Comparison of ENCODE assay signal across 17 mouse cellular contexts in genomic region chr3:60546196-60546595, GRCm38 (mm10).
DNase-seq lines count a peak whose midpoint lies in the region; ATAC-seq and TF ChIP-seq lines count a peak whose summit lies in the region.
"Had no signal": no experiment of that assay in that cellular context is flagged by ENCODE, and none has a peak within 500 bp of the region (broad histone marks: within the 10 kb centered on the region; RNA-seq: fewer than 3 reads in every experiment).

No protein-coding gene starts in this region.

- 0 out of 2 replicates have a peak overlapping the region, but pooled peaks have one; percentile 20 for H3K4me2 ChIP-seq in heart, embryonic 15.5 days
- H3K4me2 ChIP-seq in liver, embryonic 16.5 days (ENCODE audit: low read depth, low read length), result peak overlapping the region; percentile 49
- H3K4me2 ChIP-seq: forebrain, embryonic 13.5 days; limb, embryonic 15.5 days had no signal

- no peak for TF ChIP-seq RAD21 in MEL (IDR thresholded peaks at IDR 0.05; ENCODE audit: low read depth, low read length)

- no peaks in the 10 kb centered on the region for H3K9me3 ChIP-seq in heart, embryonic 15.5 days (replicated peaks)
- no peaks in the 10 kb centered on the region for H3K9me3 ChIP-seq in MEL (replicated peaks; ENCODE audit: insufficient read depth, low read length)
- no peaks in the 10 kb centered on the region for H3K9me3 ChIP-seq in liver, embryonic 16.5 days (replicated peaks; ENCODE audit: control insufficient read depth, low read length)
- H3K9me3 ChIP-seq: embryonic facial prominence, embryonic 10.5 days; forebrain, embryonic 13.5 days; limb, embryonic 15.5 days; midbrain, embryonic 10.5 days had no signal

- 25% methylated on average over 9 of the region's 9 CpGs for WGBS in heart, embryonic 15.5 days
- WGBS in liver, embryonic 16.5 days (ENCODE audit: insufficient replicate concordance), result 15% methylated on average over 9 of the region's 9 CpGs

- H3K27ac ChIP-seq in heart, embryonic 15.5 days, result peak overlapping the region; percentile 26; the same call in 1 of the 2 replicates
- H3K27ac ChIP-seq in MEL (ENCODE audit: control insufficient read depth, low read depth, low read length), result no peak overlapping the region
- H3K27ac ChIP-seq in liver, embryonic 16.5 days (ENCODE audit: low read length), result peak overlapping the region; percentile 85
- H3K27ac ChIP-seq: embryonic facial prominence, embryonic 10.5 days; forebrain, embryonic 13.5 days; left cerebral cortex, adult 2 months; limb, embryonic 15.5 days; midbrain, embryonic 10.5 days had no signal

- TF ChIP-seq EP300 in MEL (IDR thresholded peaks at IDR 0.05; ENCODE audit: low read depth in 1 of 2, low read length in 2 of 2), result peak; percentile 52 to 61

- no peaks in the 10 kb centered on the region for H3K27me3 ChIP-seq in heart, embryonic 15.5 days
- no peaks in the 10 kb centered on the region for H3K27me3 ChIP-seq in MEL (ENCODE audit: control insufficient read depth in 1 of 2, insufficient read depth in 2 of 2, low read length in 2 of 2)
- no peaks in the 10 kb centered on the region for H3K27me3 ChIP-seq in liver, embryonic 16.5 days (ENCODE audit: control insufficient read depth, insufficient read depth, low read depth, low read length)
- H3K27me3 ChIP-seq: forebrain, embryonic 13.5 days; limb, embryonic 15.5 days had no signal

- intact Hi-C loops in heart, postnatal 10 days (cut with DNase I), result no loop called here

- H3K4me3 ChIP-seq in heart, embryonic 15.5 days, result no peak overlapping the region
- H3K4me3 ChIP-seq in MEL (ENCODE audit: control insufficient read depth in 1 of 2, insufficient read depth in 1 of 2, low read depth in 2 of 2, low read length in 2 of 2), result no peak overlapping the region
- H3K4me3 ChIP-seq in liver, embryonic 16.5 days (ENCODE audit: low read depth, low read length), result 0 out of 2 replicates have a peak overlapping the region, but pooled peaks have one; percentile 14
- H3K4me3 ChIP-seq: embryonic facial prominence, embryonic 10.5 days; forebrain, embryonic 13.5 days; left cerebral cortex, adult 2 months; limb, embryonic 15.5 days; midbrain, embryonic 10.5 days had no signal

- no peak for ATAC-seq in heart, embryonic 15.5 days (replicated peaks; ENCODE audit: insufficient number of reproducible peaks, insufficient read depth, low FRiP score, low read depth)
- ATAC-seq in liver, embryonic 16.5 days (ENCODE audit: low read depth), result peak; percentile 100
- ATAC-seq: forebrain, embryonic 13.5 days; inflammation-experienced regulatory T-cells, adult 6 months had no signal

- H3K79me2 ChIP-seq in MEL (ENCODE audit: control insufficient read depth, insufficient read depth, low read length, poor library complexity), result peaks cover 24% of the 10 kb centered on the region

- H3K4me1 ChIP-seq in heart, embryonic 15.5 days (replicated peaks), result peaks cover 23% of the 10 kb centered on the region
- peaks cover 4 to 8% of the 10 kb centered on the region in 2 experiments for H3K4me1 ChIP-seq in MEL (ENCODE audit: control insufficient read depth in 1 of 2, insufficient read depth in 2 of 2, low read length in 2 of 2)
- H3K4me1 ChIP-seq in liver, embryonic 16.5 days (ENCODE audit: control insufficient read depth, low read depth, low read length), result peaks cover 25% of the 10 kb centered on the region
- H3K4me1 ChIP-seq: forebrain, embryonic 13.5 days had no signal

- no peak for DNase-seq in heart, postnatal 10 days
- DNase-seq in MEL (ENCODE audit: low read depth, low spot score), result peak; percentile 79
- DNase-seq in c-Kit-positive CD71-positive TER-119-positive erythroid progenitor cells, embryonic 14.5 days (ENCODE audit: low spot score), result peak; percentile 78
- no peak for DNase-seq in retina, postnatal 1 day
- DNase-seq in cerebellum, adult 11-12 months, result no peak
- DNase-seq: adrenal gland, postnatal 25 days; cerebellum, adult 18-20 months; kidney, postnatal 4 days; thymus, postnatal 4 days had no signal

- no peak for TF ChIP-seq CTCF in MEL (IDR thresholded peaks at IDR 0.05 in 2 of 3, conservative IDR thresholded peaks at IDR 0.05 in 1 of 3; ENCODE audit: control insufficient read depth in 1 of 3, insufficient read depth in 1 of 3, low read depth in 2 of 3, low read length in 3 of 3, poor library complexity in 1 of 3, severe bottlenecking in 1 of 3)

- no peaks in the 10 kb centered on the region for H3K36me3 ChIP-seq in heart, embryonic 15.5 days
- peaks cover 6 to 15% of the 10 kb centered on the region in 2 experiments for H3K36me3 ChIP-seq in MEL (ENCODE audit: control insufficient read depth in 1 of 2, insufficient read depth in 2 of 2, low read length in 2 of 2)
- H3K36me3 ChIP-seq in liver, embryonic 16.5 days (ENCODE audit: control insufficient read depth, insufficient read depth), result no peaks in the 10 kb centered on the region; the same call in 1 of the 2 replicates
- H3K36me3 ChIP-seq: embryonic facial prominence, embryonic 10.5 days; limb, embryonic 15.5 days; midbrain, embryonic 10.5 days had no signal

- TF ChIP-seq POLR2A in MEL (IDR thresholded peaks at IDR 0.05; ENCODE audit: control insufficient read depth in 1 of 2, insufficient read depth in 1 of 2, low read depth in 1 of 2, low read length in 2 of 2, poor library complexity in 1 of 2), result no peak

- no peak overlapping the region for H3K9ac ChIP-seq in heart, embryonic 15.5 days
- H3K9ac ChIP-seq in MEL (ENCODE audit: control insufficient read depth, low read depth, low read length, poor library complexity, severe bottlenecking), result no peak overlapping the region
- peak overlapping the region; percentile 13 for H3K9ac ChIP-seq in liver, embryonic 16.5 days (ENCODE audit: low read depth, low read length)
- H3K9ac ChIP-seq: forebrain, embryonic 13.5 days; limb, embryonic 15.5 days had no signal

TF ChIP-seq in MEL, 35 proteins besides CTCF, POLR2A, EP300 and RAD21:
- TF ChIP-seq SMC3 (IDR thresholded peaks at IDR 0.05; ENCODE audit: low read depth, low read length) (no peak), MAX (IDR thresholded peaks at IDR 0.05; ENCODE audit: low read length) (peak; percentile 59), HCFC1 (IDR thresholded peaks at IDR 0.05; ENCODE audit: low read depth, low read length) (no peak), MEF2A (IDR thresholded peaks at IDR 0.05; ENCODE audit: extremely low read depth, insufficient replicate concordance, low read depth, low read length, poor library complexity, severe bottlenecking) (no peak), TAL1 (IDR thresholded peaks at IDR 0.05; ENCODE audit: low read length) (peak; percentile 61), USF2 (IDR thresholded peaks at IDR 0.05; ENCODE audit: borderline replicate concordance in 1 of 2, insufficient read depth in 1 of 2, low read depth in 1 of 2, low read length in 2 of 2) (no peak), MYB (IDR thresholded peaks at IDR 0.05; ENCODE audit: low read depth, low read length) (no peak), POLR2AphosphoS2 (IDR thresholded peaks at IDR 0.05; ENCODE audit: low read length) (no peak), MAZ (IDR thresholded peaks at IDR 0.05; ENCODE audit: low read depth, low read length) (no peak), KAT2A (conservative IDR thresholded peaks at IDR 0.05; ENCODE audit: low read depth, low read length) (no peak), TBP (IDR thresholded peaks at IDR 0.05; ENCODE audit: low read depth, low read length) (no peak), TCF12 (IDR thresholded peaks at IDR 0.05; ENCODE audit: low read depth, low read length) (0 out of 2 replicates have a peak, but pooled peaks have one; percentile 30), ETS1 (IDR thresholded peaks at IDR 0.05; ENCODE audit: low read depth, low read length) (peak; percentile 43; the same call in 1 of the 2 replicates), CHD1 (IDR thresholded peaks at IDR 0.05; ENCODE audit: low read depth, low read length) (no peak), GATA1 (IDR thresholded peaks at IDR 0.05; ENCODE audit: low read depth, low read length) (peak; percentile 78), RCOR1 (IDR thresholded peaks at IDR 0.05; ENCODE audit: low read depth, low read length) (no peak), NELFE (IDR thresholded peaks at IDR 0.05; ENCODE audit: low read depth, low read length) (no peak), MYC (IDR thresholded peaks at IDR 0.05; ENCODE audit: low read depth, low read length) (0 out of 2 replicates have a peak, but pooled peaks have one; percentile 69), CHD2 (IDR thresholded peaks at IDR 0.05; ENCODE audit: low read length) (no peak), MXI1 (IDR thresholded peaks at IDR 0.05; ENCODE audit: low read depth, low read length) (peak; percentile 76; the same call in 1 of the 2 replicates), POLR2AphosphoS5 (IDR thresholded peaks at IDR 0.05; ENCODE audit: borderline replicate concordance, low read depth, low read length) (no peak), ZC3H11A (IDR thresholded peaks at IDR 0.05; ENCODE audit: low read depth, low read length) (no peak), SIN3A (IDR thresholded peaks at IDR 0.05; ENCODE audit: low read length) (peak; percentile 53; the same call in 1 of the 2 replicates), E2F4 (IDR thresholded peaks at IDR 0.05; ENCODE audit: borderline replicate concordance, low read depth, low read length) (no peak), ZNF384 (IDR thresholded peaks at IDR 0.05; ENCODE audit: low read depth, low read length) (no peak), MAFK (IDR thresholded peaks at IDR 0.05; ENCODE audit: borderline replicate concordance, low read depth, low read length) (no peak), ELF1 (IDR thresholded peaks at IDR 0.05; ENCODE audit: low read depth, low read length) (no peak), BHLHE40 (IDR thresholded peaks at IDR 0.05; ENCODE audit: borderline replicate concordance, low read depth, low read length) (no peak), ZMIZ1 (IDR thresholded peaks at IDR 0.05; ENCODE audit: low read depth, low read length) (no peak), GABPA (IDR thresholded peaks at IDR 0.05; ENCODE audit: low read depth, low read length) (no peak)

Comparison
In these comparisons a context has a peak if more than half of its experiments do, and no peak if none do; other contexts are left out.
1. DNase-seq: peak in MEL (single experiment) and c-Kit-positive CD71-positive TER-119-positive erythroid progenitor cells, embryonic 14.5 days (single experiment); none in heart, postnatal 10 days (0 of 2), retina, postnatal 1 day (single experiment) and cerebellum, adult 11-12 months (single experiment).